Mouse (Mus musculus) frontal cortex, adult 2 months (tissue): Measurements from ENCODE around the gene Tsen34. TPM values are rescaled to one million over a fixed set of nuclear protein-coding genes. Genes with fewer than 3 reads are reported as not detected.

Experiments
- DNase-seq, 2 experiments: peaks; one replicate each; pipeline ENCODE4 v3.0.0; 2022; ENCODE audit warnings: low spot score in 1 of 2; ENCODE audit errors: extremely low spot score in 1 of 2
- polyA plus RNA-seq: library from polyadenylated mRNA; depleted of rRNA; stranded (reverse); fragments of >200 nt; gene quantifications from 2 replicates; pipeline ENCODE4 v1.2.3, GENCODE M21; 2012; rRNA removed

The Tsen34 gene
- polyA plus RNA-seq = 103 and 108 TPM in 2 replicates

- DNase-seq = no peak
Measured at GRCm38 (mm10) chr7:3692382-3692986, at the start of gene Tsen34. Gene Tsen34, plus strand, starts transcription at chr7:3692863.

GRCm38 (mm10) chr7:3643412-3643811 lies 49.3 kb upstream of the Tsen34 start:
- DNase-seq = no peak

- no peak for DNase-seq
Measured at GRCm38 (mm10) chr7:3643843-3644242, 48.8 kb upstream of the Tsen34 start.

- no peak for DNase-seq
Measured at GRCm38 (mm10) chr7:3644348-3644671, 48.4 kb upstream of the Tsen34 start.

- peak; percentile 99 to 100 for DNase-seq
Measured at GRCm38 (mm10) chr7:3644672-3645487, 47.8 kb upstream of the Tsen34 start, which contains the start of gene Cnot3. Gene Cnot3, plus strand, starts transcription at chr7:3645268.

- peak in 1 of 2 experiments; percentile 16 for DNase-seq
Measured at GRCm38 (mm10) chr7:3645488-3646025, 47.1 kb upstream of the Tsen34 start.

- no peak for DNase-seq
Measured at GRCm38 (mm10) chr7:3646188-3646587, 46.5 kb upstream of the Tsen34 start.

GRCm38 (mm10) chr7:3646641-3647040 lies 46.0 kb upstream of the Tsen34 start:
- DNase-seq = no peak

- DNase-seq = peak in 1 of 2 experiments; percentile 29
Measured at GRCm38 (mm10) chr7:3656966-3657365, 35.7 kb upstream of the Tsen34 start.

- no peak for DNase-seq
Measured at GRCm38 (mm10) chr7:3658578-3658977, 34.1 kb upstream of the Tsen34 start.

GRCm38 (mm10) chr7:3664524-3665214 lies 28.0 kb upstream of the Tsen34 start:
- no peak for DNase-seq

GRCm38 (mm10) chr7:3665215-3666114 lies 27.2 kb upstream of the Tsen34 start, which contains the start of gene Leng1:
Gene Leng1, minus strand, starts transcription at chr7:3665840.
- peak; percentile 97 to 98 for DNase-seq

- no peak for DNase-seq
Measured at GRCm38 (mm10) chr7:3666921-3667391, 25.7 kb upstream of the Tsen34 start.

- DNase-seq = peak; percentile 63 to 92
Measured at GRCm38 (mm10) chr7:3674507-3675227, 18.0 kb upstream of the Tsen34 start.

GRCm38 (mm10) chr7:3675228-3675548 lies 17.5 kb upstream of the Tsen34 start:
- DNase-seq = no peak

GRCm38 (mm10) chr7:3676371-3676770 lies 16.3 kb upstream of the Tsen34 start:
- no peak for DNase-seq

- no peak for DNase-seq
Measured at GRCm38 (mm10) chr7:3677342-3677741, 15.3 kb upstream of the Tsen34 start, which contains the start of gene Tmc4. Gene Tmc4, minus strand, starts transcription at chr7:3677553.

- peak in 1 of 2 experiments; percentile 52 for DNase-seq
Measured at GRCm38 (mm10) chr7:3683908-3684550, 8.6 kb upstream of the Tsen34 start.

GRCm38 (mm10) chr7:3684698-3685097 lies 8.0 kb upstream of the Tsen34 start:
- no peak for DNase-seq
